Mouse (Mus musculus) large intestine, adult 2 months (tissue): Measurements from ENCODE around the gene Pfdn6. TPM values are rescaled to one million over a fixed set of nuclear protein-coding genes. Genes with fewer than 3 reads are reported as not detected.
"Not testable (repeated sequence)": the region's sequence is repeated elsewhere in the genome, so short reads cannot be mapped to it uniquely, and the experiment has no call there.

ENCODE experiments used
- DNase-seq: peaks from one replicate; pipeline ENCODE4 v3.0.0-alpha.2; 2012; ENCODE audit warnings: low read depth, low spot score
- WGBS: fragments of 180-500 bp; shearing (Covaris S2); methylation state at CpG from one replicate; pipeline ENCODE4 v1.1.7; 2018; 5-methylcytosine and 5-hydroxymethylcytosine counted together
- polyA plus RNA-seq: library from polyadenylated mRNA; depleted of rRNA; stranded (reverse); fragments of >200 nt; gene quantifications from 2 replicates; pipeline ENCODE4 v1.2.3, GENCODE M21; 2012; rRNA removed

Gene Pfdn6
- polyA plus RNA-seq = 28.6 and 35.4 TPM in 2 replicates

DNA sequence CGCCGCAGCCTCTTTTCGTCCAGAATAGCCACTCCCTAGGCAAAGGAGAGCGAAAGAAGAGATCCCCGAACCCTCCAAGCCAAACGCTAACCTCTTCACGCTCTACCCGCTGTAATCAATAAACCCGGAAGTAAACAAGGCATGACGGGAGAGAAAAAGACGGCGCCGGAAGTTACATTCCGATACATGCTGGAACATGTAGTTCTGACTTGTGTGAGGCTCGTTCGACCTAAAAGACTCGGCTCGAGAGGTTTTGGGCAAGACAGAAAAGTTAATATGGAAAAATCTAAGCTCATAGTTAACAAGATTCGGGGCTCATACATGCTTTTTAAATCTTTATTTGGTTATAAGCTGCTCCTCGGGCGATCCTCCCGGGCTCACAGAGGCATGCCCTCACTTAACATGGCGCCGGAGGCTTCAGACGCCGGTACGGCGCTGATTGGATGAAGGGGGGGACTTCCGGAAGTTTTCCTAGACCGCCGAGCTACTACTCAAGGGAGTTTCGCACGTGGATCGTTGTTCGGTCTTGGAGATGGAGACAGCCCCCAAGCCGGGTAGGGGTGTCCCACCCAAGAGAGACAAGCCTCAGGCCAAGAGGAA, at the start of gene Pfdn6, which contains the start of gene Wdr46:
Pfdn6 (minus strand) TSS at position 138 of the 600 bp plus-strand sequence.
Wdr46 (plus strand) TSS at position 455 of the 600 bp plus-strand sequence.
- under 1% methylated on average over 36 of the region's 36 CpGs for WGBS
- peak; percentile 85 for DNase-seq

DNA sequence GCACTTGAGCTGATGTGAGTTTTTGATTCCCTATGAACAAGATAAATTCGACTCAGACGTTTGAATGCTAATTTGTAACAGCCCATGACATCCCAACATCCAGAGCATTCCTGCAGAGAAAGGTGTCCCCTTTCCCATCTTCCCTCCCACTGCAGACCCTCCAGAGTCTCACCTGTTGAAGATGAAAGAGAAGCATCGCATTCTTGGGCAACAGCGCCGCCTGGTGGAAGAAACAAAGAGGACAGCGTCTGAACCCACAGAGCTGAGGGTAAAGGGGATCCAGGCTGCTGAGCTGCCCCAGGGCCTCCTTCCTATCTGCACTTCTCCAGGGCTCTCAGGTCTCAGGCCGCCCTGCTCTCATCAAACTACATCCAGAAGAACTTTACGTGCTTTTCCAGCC, 42.0 kb upstream of the Pfdn6 start:
- DNase-seq = not testable (repeated sequence)
- WGBS = 8% methylated on average over 8 of the region's 8 CpGs

DNA sequence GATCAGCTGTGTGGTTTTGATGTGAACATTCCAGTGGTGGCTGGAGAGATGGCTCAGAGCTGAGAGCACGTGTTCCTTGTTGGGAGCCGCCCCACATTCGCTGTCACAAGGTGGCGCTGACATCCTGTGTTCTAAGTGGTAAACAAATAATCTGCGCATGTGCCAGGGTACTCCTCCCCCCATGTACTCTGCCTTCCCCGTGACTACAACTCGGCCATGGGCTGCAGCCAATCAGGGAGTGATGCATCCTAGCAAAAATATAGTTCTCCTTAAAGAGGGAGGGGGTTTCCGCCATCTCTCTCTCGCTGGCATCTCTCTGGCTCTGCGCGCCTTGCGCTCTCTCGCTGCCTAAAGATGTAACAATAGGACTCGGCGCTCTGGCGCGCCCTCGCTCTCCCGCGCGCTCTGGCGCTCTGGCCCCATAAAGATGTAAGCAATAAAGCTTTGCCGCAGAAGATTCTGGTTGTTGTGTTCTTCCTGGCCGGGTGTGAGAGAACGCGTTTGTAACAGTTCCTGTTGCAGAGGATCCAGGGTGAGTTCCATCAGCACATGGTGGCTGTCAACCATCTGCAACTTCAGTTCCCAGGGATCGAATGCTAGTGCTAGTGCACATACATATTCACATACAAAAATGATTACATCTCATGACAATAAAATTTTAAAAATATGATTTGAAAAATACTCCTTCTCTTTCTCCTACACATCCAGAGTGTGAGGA, 41.2 kb upstream of the Pfdn6 start:
- WGBS = under 1% methylated on average over 27 of the region's 27 CpGs
- peak; percentile 81 for DNase-seq

DNA sequence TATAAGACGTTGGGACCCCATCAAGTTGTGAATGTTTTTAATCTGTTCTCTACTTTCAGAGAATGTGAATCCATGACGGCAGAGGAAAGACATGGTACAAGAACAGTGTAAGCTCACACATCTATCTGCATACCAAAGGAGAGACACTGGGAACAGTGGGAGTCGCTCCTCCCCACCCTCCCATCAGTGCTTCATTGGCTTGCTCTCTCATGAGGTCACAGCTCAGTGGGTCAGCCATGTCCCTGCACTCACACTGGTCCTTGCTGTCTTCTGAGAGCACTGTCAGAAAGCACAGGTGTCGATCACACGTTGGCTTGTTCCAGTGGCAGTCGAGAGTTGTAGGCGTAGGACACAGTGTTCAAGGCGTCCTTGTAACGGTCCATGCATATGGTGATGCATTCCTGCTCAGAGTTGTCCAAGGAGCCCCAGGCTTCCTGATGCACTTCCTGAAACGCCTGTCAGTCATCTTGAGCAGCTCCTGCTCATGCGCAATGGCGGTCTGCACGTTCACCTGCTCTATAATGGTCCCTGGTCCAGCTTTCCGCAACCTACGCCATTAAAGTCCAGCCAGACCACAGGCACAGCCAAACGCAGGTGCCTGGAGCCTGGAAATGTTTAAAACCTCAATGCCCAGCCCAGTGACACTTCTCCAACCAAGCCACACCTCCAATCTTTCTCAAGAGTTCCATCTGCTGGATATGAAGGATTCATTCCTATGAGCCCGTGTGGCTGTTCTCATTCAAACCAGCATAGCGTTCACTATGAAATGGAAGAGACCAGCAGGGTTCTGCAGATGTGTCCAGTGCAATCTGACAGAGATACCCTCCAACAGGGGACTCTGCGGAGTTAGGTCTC, 40.3 kb upstream of the Pfdn6 start:
- WGBS = 78% methylated on average over 19 of the region's 19 CpGs
- DNase-seq = no peak

DNA sequence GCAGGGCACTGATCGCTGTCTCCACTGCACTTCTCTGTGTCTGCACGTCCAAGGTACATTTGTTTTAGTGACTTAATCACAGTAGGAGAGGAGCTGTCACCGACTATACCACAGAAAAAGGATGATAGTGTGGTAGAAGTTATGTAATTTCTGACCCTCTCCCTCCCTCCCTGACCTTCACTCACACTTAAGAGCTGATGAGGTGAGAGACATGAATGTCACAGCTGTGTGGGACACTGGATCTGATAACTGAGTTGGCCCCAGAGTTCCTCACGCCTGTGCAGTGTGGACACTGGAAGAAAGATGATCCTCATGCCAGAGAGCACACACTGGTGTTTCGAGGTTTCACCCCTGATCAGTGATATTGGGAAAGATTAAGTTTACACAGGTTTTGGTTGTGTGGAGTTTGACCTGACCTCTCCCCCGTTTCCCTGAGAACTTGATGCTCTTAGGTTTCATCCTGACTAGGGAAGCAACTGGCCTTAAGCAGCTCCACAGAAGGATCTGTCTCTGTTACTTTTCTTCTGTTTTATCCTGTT, 39.4 kb upstream of the Pfdn6 start:
- no peak for DNase-seq
- 59% methylated on average over 6 of the region's 6 CpGs for WGBS

DNA sequence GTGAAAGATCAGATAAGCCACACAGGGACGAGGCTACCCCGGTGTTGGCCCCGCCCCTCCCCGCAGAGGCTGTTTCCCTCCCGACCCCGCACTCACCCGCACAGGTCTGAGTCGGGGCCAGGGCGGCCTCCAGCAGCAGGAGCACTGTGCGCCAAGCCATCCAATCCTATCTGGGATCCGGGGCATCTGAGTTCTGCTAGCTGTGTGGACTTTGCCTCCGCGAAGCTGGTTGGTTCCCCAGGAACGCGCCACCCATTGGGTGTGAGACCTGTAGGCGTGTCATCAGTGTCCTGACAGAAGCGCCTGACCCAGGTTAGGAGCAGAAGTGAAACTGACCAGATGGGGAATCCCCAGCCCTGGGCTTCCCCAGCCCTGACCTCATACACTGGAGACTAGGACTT, 38.5 kb upstream of the Pfdn6 start:
- under 1% methylated on average over 17 of the region's 17 CpGs for WGBS
- DNase-seq = peak; percentile 93

DNA sequence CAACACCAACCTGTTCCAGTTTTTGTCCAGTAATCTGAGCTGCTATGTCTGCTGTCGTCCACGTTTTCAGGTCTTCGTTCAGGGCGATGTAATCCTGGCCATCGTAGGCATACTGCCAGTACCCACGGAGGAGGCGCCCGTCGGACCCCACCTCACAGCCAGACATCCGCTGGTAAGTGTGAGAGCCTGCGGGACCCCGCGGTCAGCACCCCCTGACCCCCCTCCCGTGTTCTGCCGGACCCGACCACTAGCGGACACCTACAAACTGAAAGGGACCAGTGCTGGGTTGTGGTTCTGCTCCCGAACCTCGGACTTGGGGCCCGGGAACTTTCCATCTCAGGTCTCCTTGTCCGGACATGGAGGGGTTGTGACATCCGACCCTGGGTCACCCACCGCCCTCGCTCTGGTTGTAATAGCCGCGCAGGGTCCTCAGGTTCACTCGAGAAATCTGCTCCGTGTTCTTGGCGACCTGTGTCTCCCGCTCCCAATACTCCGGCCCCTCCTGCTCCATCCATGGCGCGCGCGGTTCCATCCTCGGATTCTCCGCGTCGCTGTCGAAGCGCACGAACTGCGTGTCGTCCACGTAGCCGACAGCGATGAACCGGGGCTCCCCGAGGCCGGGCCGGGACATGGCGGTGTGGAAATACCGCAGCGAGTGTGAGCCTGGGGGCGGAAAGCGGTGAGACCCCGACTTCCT, 37.9 kb upstream of the Pfdn6 start:
- DNase-seq = no peak
- WGBS = 4% methylated on average over 57 of the region's 57 CpGs

DNA sequence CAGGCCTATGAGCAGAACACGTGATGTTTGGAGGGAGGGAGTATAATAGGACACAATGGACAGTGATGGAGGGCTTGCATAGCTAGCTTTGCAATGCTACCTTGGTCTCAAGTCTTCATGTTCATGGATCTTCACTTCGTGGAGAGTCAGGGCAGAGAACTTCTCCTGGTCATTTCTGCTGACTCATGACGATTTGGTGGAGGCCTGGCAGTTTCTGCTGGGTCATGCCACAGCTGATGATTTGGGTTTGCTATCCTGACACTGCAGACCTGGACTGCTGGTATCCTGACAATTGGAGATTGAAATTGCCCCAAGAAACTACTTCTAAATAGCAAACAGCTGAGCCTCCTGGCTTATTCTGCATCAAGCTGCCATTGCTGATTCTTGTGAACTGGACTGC, 33.4 kb upstream of the Pfdn6 start:
- DNase-seq = no peak
- 69% methylated on average over 3 of the region's 3 CpGs for WGBS

DNA sequence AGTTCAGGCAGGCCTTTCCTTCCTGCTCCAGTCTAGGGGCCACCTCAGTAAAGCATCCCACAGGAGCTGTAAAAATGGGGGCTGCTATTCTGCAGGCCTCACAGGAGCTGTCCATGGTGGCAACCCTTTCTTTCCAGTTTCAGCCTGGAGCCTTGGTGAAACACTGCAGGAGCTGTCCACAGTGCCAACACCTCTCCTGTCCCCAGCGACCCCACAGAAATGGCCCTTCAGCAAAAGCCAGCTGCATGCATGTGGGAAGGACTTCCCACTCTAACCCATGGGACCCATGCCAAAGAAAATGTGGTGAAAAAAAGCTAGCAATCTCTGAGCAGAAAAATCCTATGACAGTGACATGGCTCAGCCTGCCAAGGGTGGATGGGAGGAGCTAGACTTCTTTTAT, 32.5 kb upstream of the Pfdn6 start:
- DNase-seq = no peak
- 11% methylated on average over 1 of the region's 1 CpGs for WGBS

DNA sequence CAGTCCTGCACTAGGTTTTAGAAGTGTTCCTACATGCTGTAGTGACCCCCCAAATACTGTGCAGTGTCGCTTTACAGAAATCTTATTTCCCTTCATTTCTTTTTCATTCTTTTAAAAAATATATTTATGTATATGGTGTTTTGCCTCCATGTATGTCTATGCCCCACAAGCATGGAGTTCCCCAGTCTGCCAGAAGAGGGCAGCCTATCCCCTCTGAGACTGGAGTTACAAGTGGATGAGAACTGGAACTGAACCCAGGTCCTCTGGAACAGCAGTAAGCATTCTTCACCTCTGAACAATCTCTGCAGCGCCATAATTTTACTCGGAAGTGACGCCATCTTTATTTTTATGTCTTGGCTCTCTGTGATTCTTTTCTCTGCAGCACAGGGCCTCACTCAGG, 29.3 kb upstream of the Pfdn6 start:
- 69% methylated on average over 4 of the region's 4 CpGs for WGBS
- no peak for DNase-seq

DNA sequence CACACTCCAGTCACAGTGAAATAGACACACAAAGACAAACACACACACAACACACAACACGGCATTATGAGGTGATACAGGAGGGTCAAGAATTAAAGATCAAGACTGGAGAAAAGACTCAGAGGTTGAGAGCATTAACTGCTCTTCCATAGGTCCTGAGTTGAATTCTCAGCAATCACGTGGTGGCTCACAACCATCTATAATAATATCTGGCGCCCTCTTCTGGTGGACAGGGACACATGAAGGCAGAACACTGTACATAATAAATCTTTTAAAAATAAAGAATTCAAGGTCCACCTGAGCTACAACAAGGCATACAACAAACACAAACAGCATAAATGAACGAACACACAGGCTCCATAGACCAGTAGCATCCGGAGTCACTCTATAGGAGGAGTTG, 28.8 kb upstream of the Pfdn6 start:
- DNase-seq = no peak
- WGBS = 23% methylated on average over 5 of the region's 5 CpGs

DNA sequence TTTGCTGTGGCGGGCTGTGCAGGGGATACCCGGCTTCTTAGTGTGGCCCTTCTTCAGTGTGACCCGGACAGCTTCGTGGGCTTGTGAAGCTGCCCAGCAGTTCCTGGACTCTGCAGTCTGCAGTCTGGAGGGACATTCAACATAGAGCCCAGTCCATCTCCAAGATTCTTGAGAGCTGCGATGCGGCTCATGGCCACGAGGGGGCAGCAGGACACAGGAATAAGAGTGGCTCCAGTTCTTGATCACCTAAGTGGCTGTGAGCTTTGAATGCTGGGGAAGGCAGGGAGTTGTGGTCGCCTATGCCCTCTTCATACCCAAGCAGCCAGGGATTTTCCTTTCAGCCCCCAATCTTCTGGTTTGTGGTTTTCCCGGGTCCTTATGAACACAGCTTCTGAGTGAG, 28.3 kb upstream of the Pfdn6 start:
- 2% methylated on average over 9 of the region's 9 CpGs for WGBS
- DNase-seq = peak; percentile 89

DNA sequence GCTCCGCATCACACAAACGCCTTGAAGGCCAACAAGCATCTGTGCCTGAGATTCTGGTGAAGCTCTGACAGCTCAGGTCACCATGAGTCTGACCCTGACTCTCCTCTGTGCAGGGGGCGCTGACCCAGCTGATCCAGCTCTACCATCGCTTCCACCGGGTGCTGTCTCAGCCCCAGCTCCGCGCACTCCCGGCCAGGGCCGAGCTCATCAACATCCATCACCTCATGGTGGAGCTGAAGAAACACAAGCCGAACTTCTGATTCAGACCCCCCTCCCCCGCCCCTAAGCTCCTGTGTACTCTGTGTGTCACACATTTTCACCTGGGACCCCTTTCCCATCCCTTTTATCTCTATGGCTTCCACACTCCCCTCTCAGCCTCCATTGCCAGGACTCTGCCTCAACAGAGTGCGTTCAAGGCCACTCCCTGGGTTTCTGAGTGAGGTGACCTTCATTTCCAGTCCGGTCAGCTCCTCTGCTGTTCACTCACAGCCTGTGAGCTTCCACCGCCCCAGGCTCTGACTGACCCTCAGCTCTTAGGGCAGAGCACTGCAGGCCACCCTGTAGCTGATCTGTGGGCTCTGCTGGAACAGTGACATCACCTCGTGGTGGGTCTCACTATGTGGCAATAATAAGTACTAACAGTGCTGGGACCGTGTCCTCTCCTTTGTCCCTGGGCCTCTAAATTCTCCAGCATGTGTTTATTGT, 25.9 kb upstream of the Pfdn6 start:
- no peak for DNase-seq
- 86% methylated on average over 16 of the region's 16 CpGs for WGBS

DNA sequence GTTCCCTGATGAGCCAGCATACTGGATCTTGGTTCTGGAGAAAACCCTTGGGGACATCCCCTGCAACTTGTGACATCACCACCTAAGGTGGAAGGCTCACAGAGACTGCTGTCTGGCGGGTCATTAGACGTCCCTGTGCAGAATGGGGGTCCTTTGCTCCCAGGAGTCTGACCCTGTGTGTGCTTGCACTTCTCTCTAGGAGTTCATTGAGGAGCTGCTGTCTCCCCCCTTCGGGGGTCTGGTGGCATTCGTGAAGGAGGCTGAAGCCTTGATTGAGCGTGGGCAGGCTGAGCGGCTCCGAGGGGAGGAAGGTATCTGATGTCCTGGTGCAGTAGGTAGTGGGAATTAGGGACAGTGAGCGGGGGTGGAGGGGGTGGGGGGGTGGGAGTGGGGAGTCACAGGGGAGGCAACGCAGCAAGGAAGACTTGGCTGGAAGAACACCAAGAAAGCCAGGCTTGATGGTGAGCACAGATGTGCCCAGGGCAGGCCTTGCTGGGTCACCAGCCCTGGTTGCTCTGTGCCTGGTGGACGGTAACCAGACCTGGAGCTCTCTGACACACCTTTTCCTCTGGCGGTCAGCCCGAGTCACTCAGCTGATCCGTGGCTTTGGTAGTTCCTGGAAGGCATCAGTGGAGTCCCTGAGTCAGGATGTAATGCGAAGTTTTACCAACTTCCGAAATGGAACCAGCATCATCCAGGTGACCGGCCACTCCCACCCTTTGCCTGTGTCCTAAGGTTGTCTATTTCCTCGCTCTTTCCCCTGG, 25.1 kb upstream of the Pfdn6 start:
- WGBS = 89% methylated on average over 17 of the region's 17 CpGs
- no peak for DNase-seq

DNA sequence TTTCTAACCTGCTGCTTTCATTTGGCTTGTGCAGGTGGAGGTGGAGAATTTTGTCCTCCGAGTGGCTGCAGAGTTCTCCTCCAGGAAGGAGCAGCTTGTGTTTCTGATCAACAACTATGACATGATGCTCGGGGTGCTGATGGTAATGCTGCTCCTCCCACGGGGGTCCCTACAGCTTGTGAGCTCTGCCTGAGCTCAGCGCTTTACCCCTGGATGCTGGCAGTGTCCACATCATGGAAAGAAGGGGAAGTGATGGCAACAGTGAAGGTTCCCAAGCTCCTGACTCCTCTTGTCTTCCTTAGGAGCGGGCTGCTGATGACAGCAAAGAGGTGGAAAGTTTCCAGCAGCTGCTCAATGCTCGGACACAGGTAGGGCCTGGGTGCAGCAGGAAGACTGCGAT, 22.7 kb upstream of the Pfdn6 start:
- WGBS = 93% methylated on average over 7 of the region's 7 CpGs

DNA sequence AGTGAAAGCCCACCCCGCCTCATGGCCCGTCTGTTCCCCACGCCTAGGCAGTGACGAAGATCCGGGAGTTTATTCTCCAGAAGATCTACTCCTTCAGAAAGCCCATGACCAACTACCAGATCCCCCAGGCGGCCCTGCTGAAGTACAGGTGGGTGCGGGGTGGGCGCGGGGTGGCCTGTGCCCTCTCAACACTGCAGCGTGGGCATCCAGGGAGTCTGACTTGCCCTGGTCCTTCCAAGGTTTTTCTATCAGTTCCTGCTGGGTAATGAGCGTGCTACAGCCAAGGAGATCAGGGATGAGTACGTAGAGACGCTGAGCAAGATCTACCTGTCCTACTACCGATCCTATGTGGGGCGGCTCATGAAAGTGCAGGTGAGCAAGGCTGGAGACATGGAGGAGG, 19.8 kb upstream of the Pfdn6 start:
- no peak for DNase-seq
- WGBS = 91% methylated on average over 15 of the region's 15 CpGs

More for the DNA sequence above, 22.7 kb upstream of the Pfdn6 start:
- no peak for DNase-seq

DNA sequence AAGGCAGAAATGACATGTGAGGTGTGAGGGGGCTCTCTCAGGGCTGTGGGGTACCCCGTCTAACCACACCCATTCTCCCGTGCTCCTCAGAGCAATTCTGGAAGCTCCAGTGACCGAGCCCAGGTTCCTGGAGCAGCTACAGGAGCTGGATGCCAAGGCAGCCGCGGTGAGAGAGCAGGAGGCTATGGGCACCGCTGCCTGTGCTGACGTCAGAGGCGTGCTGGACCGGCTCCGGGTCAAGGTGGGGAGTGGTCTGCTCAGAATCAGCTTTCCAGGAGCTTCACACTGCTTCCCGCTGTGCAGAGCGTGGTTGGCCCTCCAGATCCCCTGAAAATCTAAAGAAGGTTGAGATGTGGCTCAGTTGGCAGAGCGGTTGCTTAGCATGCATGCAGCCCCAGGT, 19.0 kb upstream of the Pfdn6 start:
- 94% methylated on average over 13 of the region's 13 CpGs for WGBS
- no peak for DNase-seq

DNA sequence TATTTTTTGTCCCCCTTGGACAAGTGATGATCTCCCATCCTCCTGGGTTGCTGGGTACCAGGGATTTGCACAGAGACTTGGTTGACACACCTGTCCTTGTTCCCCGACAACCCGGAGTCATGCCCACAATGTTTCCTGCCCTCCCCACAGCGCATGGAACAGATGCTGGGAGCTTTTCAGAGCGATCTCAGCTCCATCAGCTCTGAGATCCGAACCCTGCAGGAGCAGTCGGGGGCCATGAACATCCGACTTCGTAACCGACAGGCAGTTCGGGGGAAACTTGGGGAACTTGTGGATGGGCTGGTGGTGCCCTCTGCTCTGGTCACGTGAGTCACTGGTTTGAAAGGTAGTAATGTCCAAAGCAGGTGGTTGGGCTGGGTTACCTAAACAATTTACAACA, 18.3 kb upstream of the Pfdn6 start:
- WGBS = 97% methylated on average over 11 of the region's 11 CpGs
- no peak for DNase-seq
